Mouse (Mus musculus): ENCODE data around the gene Arhgap33.

- no peak for TF ChIP-seq POLR2A (IDR thresholded peaks at IDR 0.05; ENCODE audit: insufficient read depth, low read depth, low read length)
- no peak for TF ChIP-seq CTCF (IDR thresholded peaks at IDR 0.05)
- no peak for TF ChIP-seq EP300 (IDR thresholded peaks at IDR 0.05; ENCODE audit: insufficient read depth, low read depth, low read length)
Measured at GRCm38 (mm10) chr7:30520856-30521255, 14.0 kb downstream of the Arhgap33 start.

Data from heart, adult 2 months (tissue).